Mouse (Mus musculus) natural killer cell, adult 2 months (primary cell): ENCODE measurements at regions not wholly inside any gene's neighbourhood (a gene's known extent, or its start where the extent isn't known, plus 50 kb on each side); places are given as distances from the start of the nearest gene placed in this dataset.

Source experiments
- DNase-seq, 2 experiments: peaks; one replicate each; pipeline ENCODE4 v3.0.0; 2022; ENCODE audit warnings: low spot score in 2 of 2

DNA sequence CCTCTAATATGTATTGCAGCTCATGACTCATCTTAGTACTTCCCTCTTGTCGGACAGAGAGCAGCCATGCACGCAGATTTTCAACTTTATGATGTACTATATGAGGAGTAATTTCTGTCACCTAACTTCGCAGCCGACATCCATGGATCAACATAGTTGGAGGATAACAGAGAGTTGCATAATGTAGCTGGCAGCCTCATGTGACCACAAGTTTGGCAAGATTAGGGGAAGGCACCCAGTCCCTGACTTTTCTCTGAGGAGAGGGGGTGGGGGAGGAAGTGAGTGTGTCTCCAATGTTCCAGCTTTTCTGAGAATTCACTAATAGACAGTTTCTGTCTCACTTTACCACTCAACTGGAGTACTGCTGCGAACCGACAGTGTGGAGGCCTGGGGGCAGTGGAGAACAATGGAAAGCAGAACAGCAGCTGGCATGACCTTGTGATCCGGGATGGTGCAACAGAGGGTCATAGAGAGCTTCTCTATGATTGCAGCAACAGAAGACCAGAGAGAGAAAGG is 424.0 kb downstream of the Ptprc start:
- DNase-seq: no peak

DNA sequence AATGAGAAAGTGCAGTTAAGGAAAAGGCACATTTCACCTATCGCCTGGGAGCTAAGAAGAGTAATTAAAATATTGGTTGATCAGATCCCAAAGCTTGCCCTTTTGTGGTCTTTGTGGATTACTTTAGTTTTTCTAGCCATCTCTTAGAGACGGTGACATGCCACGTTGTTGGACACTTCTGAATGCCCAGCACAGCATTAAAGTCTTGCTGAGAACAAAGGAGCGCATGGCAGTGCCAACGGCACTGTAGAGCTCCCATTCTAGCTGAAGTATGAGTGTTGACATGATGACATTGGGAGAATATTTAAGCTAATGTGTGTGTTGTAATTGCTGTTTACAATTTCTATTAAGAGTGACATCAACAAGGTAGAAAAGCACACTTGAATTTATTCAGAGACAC is 424.6 kb downstream of the Ptprc start:
- DNase-seq: no peak

DNA sequence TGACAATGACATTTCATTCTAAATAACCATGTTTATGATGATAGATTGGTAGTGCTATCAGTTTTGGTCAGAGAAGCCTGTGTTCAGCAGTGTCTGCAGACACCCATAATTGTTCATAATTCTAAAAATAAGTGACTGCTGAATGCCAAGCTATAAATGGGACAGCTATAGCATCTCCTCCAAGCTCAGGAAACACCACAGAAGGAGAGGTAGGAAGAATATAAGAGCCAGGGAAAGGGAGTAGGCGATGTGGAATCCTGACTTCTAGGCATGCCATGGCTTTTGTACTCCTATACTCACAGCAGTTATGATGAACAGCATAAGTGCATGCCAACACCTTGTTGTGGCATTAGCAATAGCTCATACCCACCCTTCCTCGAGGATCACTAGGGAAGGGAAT is 429.4 kb downstream of the Ptprc start:
- DNase-seq: no peak

DNA sequence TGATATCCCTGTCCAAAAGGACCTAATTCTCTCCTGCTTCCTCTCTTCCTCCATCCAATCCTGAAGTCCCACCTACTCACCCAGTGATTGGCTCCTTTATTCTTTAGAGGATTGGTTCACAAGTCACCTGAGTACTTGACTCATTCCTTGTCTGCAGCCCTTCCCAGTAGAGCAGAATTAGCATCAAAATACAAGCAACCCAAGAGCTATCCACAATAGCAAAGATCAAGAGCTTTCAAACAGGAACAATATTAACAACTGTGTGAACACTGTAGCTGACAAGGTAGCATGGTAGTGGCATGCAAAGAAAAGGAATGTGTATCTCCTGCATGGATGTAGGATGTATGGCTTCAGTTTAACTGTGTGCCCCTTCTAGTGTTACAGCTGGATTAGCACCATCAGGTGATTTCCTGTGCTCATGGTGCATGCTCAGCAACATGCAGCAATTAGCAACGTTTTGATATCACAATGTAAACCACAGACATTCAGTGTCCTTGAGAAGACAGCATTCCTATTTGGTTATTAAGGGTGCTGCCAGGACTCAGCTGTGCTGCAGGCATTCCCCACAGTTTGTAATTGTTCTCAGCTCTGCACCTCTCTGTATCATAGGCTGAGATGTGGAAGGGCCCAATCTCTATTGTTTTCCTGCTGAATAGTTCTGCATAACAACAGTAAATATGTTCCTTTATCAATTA is 437.2 kb downstream of the Ptprc start:
- no peak for DNase-seq

DNA sequence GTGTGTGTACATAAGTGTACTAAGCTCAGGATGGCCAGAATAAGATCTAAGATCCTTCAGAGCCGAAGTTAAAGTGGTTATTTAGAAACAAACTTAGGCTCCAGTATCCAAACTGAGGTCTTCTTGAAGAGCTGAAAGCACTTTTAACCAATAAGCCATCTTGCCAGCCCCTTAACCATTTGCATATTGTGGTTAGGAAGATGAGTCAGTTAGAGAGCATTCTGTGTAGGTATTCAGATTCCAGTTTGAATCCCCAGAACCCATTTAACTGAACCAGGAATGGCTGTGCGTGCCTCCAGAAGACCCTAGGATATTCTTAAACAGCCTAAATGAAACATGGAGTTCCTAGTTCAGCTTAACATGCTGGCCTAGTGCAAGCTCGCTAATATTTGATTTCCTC is 471.6 kb downstream of the Ptprc start:
- no peak for DNase-seq

DNA sequence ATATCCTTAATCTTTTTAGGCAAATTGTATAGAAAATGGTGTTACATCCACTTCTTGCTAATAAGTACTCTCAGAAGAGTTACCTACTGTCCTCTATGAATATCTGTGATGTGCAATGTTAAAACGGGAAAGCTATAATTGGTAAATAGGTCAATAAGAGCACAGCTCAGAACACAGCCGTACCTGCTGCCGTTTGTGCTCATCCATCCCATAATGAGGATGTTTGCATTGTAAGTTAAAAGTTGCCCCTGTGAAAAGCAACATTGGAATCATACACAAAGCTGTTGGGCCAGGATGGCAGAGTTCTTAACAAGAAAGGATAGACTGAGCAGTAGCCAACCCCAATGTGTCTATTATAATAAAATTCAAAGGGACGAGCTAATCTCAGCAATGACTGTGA is 476.6 kb downstream of the Ptprc start:
- no peak for DNase-seq

DNA sequence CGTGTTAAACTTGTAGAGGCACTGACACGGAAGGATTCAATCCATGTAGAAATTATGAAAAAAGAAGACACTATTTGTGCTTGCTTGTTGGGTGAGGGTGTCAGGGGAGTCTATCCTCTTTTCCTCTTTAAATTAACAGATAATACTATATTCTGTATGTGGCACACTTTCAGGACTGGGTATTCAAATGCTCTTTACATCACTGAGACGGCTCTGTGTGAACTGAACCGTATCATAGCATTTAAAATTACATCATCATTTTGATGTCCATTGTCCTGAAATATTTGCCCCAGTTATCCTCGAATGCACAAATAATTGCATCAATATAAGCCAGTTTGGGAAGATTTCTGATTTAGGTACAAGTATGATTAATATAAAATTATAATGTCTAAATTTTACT is 478.2 kb downstream of the Ptprc start:
- no peak for DNase-seq

DNA sequence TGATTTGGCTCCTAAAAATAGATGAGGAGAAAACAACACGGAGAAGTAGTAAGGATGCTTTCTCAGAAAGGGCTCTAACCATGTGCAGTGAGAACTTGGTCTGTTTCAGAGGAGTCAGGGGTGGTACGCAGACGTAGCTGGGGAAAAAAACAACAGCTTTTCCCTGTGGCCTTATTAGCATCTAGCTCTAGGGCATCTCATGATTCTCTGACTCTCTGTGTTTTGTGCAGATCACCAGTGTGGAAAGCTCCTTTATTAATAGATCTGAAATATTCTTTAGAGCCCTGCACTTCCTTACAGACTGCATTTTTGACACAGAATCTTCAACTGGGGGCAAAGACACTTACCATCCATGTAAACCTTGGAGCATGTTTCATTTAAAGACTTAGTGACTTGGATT is 478.7 kb downstream of the Ptprc start:
- DNase-seq: no peak

DNA sequence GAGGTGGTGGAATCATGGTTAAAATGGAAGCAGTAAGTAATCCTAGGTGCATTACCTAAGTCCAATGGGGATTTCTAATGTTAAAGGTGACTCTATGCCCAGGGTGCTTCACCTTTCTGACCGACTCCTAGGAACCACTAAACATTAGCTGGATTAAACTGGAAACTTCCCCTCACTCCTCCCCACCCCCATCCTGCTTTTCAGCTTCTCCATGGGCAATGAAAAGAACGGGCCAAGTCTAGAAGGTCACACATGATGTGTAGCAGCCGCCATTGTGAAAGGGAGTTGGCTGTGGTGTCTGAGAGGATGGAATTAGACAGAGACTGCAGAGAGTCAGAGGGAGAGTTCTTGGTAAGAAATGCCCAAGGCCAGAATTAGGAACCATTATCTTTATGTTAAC is 479.8 kb downstream of the Ptprc start:
- DNase-seq: no peak

DNA sequence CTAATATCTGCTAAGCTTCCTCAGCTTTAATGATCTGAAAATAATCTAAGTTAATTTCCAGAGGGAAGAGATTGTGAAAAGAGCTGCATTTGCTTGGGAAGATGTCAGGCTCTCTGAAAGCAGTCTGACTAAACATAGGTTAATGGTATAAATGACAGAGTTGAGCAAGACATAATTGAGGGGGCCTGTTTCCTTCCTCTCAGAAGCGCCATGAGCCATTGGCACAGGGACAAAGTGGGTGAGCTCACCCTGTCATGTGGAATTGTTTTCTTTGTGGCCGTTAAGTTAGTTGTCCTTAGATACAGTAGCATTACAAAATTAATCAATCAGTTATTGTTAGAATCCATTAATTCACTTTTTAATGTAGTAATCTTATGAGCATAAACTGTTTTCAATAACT is 483.0 kb downstream of the Ptprc start:
- no peak for DNase-seq

DNA sequence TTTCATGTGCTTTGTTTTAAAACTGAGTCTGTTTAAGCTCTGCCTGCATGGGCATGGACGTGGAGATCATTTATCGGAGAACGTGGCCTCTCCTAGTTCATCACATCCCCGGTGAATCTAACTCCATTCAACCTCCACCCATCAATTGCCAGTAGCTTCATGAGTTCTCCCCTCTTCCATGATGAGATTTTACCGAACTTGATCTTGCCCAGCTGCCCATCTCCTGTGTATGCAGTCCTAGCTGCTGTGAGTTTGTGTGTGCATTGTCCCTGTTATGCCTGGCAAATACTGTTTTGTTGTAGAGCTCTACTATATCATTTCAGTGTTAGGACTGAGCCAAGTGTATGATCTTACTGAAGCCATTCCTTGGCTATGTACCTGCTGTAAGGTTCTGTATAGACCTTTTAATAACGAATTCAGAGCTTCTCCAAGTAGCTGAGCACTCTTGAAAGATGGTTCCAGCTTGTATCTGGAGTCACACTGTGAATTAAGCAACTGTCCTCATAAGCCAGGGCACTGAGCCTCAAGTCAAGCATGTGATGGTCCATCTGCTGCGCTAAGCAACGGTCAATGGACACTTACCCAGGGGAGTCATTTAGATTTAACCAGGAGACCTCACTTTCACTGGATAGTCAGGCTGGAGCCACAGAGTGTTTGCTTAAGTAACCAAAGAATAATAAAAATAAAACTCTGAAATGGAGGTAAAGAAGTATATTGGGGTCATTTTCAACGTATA is 484.5 kb downstream of the Ptprc start:
- DNase-seq: no peak

DNA sequence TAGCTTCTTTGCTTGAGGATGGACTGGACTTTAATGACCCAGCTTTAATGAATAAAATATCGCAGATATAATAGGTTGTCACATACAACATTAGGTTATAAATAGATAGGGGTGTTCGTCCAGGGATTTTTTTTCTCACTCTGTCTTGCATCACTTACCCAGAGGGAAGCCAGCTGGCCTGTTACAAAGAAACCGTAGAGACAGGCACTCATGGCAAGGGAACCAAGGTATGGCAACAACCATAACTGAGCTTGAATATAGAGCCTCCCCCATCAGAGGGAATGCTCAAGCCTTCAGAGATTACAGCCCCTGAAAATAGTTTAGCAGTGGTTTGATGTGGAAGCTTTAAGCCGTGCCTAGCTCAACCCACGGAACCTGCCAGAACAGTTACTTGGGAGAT is 504.9 kb downstream of the Ptprc start:
- no peak for DNase-seq

DNA sequence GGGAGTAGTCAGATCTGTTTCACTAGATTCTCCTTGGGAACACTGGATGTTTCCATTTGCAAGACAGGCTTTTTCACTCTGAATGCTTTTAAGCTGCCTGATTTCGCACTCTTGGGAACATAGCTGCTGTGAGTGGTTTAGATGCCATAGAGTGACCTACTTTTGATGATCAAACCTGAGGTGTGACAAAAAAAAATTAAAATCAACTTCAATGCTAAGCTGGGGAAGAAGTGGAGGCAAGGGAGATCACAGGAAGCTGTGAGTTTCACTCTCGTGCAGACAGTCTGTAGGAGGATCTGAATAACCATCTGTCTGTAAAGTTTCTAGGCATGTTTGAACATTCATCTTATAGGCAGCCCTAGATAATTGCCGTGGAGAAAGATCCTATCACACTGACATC is 505.7 kb downstream of the Ptprc start:
- DNase-seq: no peak

DNA sequence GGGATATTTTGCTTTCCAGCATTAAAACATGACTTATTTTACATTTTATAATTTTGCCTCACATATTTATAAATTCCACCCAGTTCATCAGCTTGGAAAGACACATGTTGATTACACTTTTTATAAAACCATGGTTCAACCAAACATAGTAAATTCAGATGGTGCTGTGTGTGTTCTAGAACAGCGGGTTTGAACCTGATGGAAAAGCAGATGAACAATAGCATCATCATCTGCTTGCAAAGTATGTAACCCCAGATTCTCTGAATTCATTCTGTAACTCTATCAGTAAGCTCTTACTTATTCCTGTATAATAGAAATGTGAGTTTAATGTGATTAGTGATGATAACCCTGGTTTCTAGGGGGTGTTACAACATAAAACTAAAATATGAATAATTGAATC is 517.4 kb downstream of the Ptprc start:
- DNase-seq: no peak

DNA sequence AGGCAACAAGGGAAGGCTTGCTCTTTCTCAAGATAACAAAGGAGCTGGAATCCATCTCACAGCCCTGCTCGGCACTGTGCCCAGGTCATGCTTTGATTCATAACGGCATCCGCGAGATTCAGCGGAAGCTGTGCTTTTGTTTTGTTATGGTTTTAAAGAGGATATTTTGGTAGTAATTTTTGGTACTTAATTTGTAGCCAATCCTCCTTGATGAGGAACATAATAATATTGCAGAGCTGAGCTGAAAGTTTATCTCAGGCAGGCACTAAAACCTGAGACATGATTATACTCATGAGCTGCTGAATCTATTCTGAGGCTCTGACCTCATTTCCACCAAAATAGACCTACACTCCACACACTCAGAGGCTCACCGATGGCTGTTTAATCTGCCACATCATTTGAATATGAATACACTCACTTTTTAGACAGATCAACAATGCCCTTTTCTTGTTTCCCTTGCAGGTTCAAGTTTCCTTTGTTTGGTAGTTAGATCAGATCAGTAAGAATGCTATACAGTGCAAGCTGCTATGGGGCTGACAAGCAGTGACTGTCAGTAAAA is 518.5 kb downstream of the Ptprc start:
- DNase-seq: no peak

DNA sequence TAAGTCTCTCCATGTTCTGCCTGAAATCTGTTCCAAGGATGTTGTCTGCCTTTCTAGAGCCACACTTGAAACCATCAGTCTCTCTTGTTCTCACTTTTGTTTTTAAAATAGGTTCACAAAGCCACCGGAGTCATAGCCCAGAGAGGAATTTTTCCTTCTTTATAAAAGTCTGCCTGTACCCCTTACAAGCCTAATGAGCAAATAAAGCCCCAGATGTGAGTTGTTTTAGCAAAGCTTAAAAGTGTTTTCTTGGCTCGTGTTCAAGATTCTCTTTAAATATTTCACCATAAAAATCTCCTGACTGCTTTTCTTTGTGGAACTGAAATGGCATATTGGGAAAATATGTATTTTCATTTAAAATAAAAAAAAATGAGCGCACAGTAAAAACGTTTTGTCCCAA is 521.3 kb downstream of the Ptprc start:
- DNase-seq: no peak

DNA sequence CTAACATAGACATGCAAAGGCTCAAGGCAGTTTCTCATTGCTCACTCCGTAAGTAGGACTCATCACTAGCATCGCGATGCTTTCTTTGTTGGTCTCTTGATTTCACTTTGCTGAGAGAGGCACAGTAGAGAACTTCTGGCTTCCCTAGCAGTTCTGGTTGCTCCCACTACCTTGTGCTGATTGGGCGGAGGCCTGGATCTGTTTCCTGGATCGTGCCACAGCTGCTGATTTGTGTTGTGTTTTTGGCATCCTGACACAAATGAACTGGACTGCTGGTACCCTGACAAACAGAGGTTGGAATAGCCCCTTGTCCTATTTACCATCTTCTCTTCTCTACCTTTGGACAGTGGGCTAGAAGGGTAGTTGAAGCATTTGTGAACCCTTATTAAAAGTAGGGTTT is 522.0 kb downstream of the Ptprc start:
- DNase-seq: no peak

DNA sequence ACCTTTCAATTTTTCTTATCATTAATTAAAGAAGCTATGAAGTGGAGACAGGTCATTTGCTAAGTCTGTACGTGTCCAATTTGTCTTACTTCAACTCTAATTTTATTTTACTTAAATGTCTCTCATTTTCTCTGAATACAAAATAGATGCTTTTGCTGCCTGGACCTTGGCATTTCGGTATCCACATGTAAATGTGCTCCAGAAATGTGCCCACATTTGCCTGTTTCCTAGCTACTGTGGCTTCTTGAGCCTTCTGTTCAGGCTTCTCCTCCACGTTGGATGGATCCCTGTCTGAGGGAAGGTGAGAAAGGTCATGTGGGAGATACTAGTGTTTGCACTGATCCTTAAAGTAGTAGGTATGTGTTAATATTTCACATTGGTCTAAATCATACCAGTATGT is 524.9 kb downstream of the Ptprc start:
- no peak for DNase-seq

DNA sequence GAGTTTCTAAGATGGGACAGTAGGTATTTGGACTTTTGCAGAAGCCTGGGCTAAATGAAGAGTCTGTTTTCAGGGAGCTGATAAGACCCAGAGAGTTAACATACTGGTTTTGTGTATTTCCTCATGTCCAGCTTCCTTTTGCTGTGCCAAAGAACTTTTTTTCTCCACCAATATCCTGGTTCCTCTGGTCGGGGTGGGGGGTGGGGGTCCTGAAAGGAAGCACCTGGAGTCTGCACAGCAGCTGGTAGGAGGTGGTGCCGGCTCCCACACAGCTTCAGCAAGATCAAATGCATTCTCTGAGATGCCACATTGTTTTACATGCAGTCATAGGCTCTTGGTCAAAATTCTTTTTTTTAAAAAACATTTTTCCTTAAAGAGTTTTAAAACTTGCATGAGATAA is 525.4 kb downstream of the Ptprc start:
- DNase-seq: no peak

DNA sequence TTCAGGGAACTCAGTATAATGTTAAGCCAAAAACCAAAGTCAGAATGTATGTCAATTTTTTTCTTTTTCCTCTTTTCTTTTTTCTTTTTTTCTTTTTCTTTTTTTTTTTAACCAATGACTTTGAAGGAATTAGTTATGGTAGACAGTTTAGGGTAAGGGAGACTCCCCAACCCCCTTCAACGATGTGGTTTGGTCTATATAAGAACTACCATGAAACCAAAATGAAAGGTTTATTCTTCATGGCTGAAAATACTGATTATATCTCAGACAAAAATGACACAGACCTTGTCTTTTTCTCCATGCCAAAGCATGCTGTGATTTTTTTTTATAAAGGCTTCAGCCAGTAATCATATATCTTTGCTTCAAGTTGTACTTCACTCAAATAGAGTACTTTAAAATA is 526.7 kb downstream of the Ptprc start:
- no peak for DNase-seq

DNA sequence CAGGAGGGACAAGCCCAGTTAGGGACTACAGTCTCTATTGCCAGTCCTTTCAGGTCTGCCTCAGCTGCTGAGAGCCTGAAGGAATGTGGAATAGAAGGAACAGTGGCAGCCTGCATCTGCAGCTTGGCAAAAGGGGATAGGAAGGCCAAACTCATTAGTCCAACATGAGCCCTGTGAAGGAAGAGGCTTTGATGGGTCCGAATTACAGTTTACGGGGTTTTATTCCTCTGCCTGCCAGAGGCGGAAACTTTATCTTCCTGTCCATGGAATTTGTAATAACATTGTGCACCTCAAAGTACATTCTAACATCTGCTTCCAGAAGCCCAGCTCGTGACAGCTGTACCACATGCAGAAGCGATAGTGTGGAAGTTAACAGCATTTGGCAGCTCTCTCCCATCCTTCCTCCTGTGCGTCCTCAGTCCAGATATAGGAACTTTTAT is 530.9 kb downstream of the Ptprc start:
- DNase-seq: no peak

DNA sequence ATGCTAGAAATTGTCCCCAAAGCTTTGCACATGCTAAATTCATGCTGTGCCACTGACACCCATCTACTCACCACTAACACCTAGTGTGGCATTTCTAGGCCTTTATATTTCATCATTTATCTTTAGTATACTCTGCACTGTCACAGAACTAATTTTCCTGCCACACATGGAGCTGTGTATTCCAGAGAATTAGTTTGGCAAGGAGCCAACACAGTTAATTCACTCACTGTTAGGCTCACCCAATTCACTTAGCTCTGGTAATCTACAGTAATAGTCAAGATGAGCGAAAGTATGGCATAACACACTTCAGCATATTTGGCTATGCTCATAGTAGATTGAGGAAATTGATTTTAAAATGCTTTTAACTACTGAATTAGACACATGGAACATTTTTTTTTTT is 532.0 kb downstream of the Ptprc start:
- no peak for DNase-seq

DNA sequence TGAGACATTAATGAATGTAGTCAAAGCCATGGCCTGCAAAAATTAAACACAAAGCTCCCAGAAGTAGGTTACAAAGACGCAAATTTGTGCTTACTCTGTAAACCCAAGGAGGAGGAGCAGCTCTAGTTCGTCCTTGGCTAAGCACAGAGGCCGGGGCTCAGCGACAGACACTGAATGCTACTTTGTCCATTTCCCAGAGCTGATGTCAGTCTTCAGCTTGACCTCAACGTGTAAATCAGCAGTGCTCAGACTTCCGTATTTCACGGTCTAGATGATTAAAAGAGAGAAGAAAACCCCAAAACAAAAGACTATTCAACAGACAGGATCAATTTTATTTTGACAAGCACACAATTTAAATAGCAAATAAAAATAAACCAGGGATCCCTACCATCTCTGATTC is 534.7 kb downstream of the Ptprc start:
- no peak for DNase-seq
